Mouse (Mus musculus) cerebellum, postnatal 36 days (tissue): ENCODE measurements around the gene Nrxn3.

Experiments
- DNase-seq, 2 experiments: peaks; one replicate each; pipeline ENCODE4 v3.0.0; 2021 to 2022; ENCODE audit warnings: mixed read lengths in 2 of 2

Nrxn3 gene

DNA sequence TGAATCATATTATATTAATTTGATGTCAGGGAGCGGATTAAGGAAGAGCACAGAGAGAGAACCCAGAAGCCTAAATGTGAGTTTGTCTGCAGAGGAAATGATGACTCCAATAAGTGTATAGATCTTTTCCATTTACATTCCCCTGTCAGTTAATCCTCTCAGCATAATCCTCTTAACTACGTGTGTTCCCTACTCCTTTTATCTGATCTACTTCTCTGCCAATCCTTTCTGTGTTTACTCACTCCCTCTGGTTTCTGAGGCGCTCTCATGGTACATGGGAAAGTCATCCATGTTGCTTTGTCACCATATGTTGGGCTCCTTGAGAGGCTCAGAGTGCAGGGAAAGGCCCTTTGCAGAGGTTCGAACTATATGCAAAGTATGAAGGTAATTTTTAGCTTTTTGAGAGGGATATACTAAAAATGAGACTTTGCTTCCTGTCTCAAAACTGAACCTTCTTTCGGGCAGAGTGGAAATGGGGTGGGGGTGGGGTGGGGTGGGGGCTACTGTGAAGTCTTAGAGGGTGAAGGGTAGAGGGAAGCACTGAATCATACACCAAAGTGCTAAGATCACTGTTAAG, 350.6 kb downstream of the Nrxn3 start:
- DNase-seq = no peak

DNA sequence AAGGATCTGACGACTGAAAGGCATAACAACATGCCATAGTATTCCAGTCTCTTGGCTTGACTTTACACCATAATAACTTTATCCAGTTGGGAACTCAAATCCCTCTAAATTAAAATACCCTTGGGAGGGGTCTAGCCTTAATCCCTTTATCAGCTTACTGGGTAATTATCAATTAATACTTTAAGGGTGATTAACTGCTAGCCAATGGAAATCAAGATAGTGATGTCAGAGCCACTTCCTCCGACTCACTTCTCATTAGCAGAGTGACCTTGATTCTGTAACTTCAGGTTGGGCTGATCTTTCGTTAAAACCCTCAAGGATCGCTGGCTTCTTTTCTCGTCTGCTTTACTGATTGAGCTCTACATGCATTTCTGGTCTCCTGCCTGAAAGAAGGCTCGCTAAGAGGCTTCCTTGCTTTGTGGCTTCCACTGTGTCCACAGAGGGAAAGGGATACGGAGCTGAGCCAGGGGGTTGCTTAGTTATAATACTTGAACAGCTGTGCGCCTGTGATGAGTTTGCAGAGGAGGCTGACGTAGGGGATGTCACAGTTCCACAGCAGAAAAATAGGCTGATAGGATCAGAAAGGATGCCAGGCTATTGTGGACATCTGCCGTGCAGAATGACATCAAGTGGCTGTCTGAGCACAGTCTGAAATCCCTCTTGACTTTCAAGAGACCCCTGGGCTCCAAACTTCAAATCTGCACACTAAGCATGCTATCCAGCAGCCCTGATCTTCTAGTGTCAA, 352.0 kb downstream of the Nrxn3 start:
- DNase-seq = no peak

DNA sequence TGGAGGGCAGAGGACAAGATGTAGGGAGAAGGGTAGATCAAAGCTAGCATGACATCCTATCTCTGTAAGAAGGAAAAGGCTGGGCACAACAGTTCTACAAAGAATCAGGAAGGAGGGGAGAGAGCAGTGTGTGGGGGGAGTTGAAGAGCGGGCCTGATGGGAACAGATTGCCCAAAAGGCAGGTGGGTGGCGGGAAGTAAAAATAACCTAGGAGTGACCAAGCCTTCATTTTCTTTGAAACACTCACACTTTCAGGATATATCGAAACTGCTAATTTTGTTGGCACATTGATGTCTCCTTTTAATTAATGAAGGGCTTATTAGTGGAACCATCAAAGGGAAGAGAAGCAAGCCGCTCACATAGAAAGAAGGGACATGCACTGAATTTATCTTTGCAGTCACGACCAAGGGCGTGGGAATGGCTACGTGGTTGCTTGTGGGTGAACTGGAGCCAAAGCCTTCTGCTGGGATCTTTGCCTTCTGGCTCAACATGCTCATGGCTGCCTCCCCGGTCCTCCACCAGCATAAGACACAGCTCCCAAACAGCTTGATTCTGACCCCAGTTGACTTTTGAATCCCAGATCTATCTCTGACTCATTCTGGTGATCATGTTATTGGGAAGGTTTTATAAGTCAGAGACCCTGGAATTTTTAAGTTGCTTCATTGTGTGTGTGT, 371.3 kb downstream of the Nrxn3 start:
- no peak for DNase-seq

DNA sequence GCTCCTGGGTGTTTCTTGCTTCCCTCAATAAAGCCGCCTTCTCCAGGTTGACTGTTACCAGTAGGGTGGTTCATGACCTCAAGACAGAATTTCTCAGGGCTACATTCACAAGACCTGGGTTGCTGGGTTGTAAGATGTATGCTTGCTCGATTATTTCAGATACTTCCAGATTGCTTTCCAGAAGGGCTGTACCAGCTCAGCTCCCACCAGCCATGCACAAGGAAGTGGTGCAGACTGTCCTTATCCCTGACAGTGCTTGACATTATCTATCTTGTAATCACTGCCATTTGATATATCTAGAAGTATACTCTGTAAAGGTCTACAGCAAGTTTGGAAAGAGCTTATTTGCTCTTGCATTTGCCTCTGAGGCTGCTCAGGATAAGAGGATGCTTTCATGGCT, 374.9 kb downstream of the Nrxn3 start:
- no peak for DNase-seq

- DNase-seq = peak; percentile 63 to 65
These were observed 383.5 kb downstream of the Nrxn3 start for GRCm38 (mm10) chr12:89106029-89106733.

GRCm38 (mm10) chr12:89106881-89107584, 384.4 kb downstream of the Nrxn3 start:
- no peak for DNase-seq

GRCm38 (mm10) chr12:89109779-89110335, 387.2 kb downstream of the Nrxn3 start:
- DNase-seq = no peak

DNA sequence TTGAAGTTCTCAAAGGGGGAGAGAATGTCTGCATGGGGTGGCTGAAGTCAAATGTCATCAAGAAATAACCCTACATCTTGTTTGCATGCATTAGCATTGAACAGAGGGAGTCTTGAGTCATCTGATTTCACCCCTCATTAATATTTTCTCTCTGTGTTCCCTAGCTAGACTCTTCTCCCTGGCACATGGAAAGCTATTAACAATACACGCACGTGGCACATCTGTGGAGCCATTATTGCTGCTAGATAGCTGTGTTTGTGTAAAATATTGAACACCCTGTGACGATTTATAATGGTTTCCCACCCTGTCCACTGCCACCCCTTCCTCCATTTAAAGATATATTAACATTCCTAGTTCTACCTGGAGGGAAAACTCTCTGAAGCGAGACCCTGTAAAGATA, 405.9 kb downstream of the Nrxn3 start:
- no peak for DNase-seq

GRCm38 (mm10) chr12:89129139-89129907, 406.6 kb downstream of the Nrxn3 start:
- DNase-seq = no peak

DNA sequence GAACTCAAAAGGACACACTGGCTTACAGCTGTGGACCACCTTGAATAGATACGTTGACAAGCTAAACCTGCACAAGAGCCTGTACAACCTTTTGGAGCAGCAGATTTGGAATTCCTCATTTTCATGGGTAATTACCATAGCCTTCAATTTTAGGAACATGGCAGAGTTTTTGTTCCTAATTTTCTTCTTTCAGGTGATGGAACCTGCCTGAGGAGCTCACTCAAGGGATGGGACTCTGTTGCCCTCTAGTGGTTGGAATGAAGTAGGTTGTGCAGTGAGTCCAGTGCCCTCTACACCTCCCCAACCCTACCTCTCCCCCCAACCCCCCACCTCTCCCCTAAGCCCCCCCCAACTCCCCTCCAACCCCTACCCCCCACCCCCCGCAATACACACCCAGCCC, 411.7 kb downstream of the Nrxn3 start:
- peak; percentile 12 to 27 for DNase-seq

- no peak for DNase-seq
These were observed 412.2 kb downstream of the Nrxn3 start for GRCm38 (mm10) chr12:89134774-89135307.

DNA sequence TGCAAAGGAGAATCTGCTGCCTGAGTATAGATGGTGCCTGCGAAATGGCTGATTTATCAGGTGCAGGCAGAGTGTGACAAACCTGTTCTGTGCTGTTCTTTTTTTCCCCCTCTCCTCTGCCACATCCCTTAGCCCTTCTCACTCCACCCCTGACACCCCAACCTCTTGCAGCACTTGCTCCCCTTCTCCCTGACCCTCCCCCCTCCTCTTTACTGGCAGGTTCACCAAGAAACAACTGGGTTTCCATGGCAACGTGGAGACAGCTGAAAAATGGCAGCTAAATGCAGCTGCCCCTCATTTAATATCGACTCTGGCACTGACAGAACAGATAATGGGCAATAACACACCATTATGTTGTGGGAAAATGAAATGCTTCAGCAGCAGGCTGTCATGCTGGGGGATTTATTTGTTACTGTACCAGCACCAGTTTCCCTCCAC, 426.3 kb downstream of the Nrxn3 start:
- no peak for DNase-seq

- no peak for DNase-seq
These were observed 426.8 kb downstream of the Nrxn3 start for GRCm38 (mm10) chr12:89149455-89149854.

GRCm38 (mm10) chr12:89156086-89156757, 433.5 kb downstream of the Nrxn3 start:
- no peak for DNase-seq

- DNase-seq = no peak
These were observed 436.7 kb downstream of the Nrxn3 start for GRCm38 (mm10) chr12:89159353-89159752.

DNA sequence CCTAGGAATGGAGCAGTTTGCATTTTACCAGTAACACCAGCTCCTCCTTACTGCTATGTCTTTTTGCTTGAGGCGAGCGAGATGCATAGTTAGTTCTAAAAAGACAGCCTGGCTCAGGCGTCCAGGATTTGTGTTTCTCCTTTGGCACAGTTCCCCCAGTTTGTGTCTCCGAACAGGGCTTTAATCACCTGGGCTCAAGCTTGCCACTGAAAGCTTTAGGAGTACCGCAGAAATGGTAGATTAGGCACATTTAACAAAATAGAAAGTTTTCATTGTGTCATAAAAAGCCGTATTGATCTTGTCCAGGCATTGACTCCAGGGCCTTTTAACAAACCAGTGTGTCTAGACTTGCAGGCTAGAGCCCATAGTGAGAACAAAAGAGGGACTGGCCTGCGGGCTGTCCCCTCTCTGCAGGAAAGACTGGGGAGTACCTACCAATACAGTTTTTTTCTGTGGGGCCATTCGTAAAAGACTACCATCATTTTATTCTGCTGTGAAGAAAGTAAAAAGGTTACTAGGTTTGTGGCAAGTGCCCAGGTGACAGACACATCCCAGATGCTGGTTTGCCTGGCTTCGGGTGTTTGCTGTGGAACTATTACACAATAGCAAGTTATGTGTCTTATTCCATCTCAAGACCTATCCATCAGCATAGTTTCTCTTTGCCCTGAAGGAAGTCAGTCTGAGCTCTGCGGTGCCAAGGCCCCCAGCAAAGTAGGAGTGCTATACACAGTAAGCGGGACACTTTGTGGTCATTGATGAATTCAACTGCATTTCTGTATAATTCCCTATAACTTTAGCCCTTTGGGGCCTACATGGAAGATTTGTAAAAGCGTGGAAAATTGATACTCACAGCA, 451.9 kb downstream of the Nrxn3 start:
- DNase-seq = no peak

DNA sequence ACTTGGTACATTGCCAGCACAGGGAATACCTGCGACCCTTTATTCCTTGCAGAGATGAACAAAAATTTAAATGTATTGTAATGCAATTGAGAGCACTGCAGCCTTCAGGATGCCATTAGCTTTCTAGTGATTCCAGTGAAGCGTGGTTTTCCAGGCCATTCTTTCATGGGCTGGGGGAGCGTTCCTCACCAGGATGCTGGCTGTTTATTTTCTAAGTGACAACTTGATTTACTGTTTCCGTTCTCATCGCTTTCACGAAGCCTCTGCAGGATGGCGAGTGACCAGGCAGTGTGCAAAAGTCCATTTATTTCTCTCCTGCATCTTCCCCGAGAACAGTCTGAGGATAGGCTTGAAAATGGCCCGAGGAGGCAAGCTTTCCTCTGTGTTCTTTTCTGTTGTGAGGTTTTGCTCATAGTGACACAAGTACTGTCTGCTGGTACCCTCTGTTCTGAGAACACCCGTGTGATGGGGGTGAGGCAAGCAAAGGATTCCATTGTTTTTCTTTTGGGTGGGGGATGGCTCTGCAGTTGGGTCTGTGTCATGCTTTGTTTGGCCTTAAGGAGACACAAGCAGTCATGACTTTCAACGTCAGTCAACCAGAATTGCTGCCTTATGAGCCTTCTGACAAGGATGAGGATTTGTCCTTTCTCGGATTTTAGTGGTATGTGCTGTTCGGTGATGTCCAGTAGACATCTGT, 457.4 kb downstream of the Nrxn3 start:
- DNase-seq = no peak

GRCm38 (mm10) chr12:89181157-89181561, 458.5 kb downstream of the Nrxn3 start:
- no peak for DNase-seq
